Mouse (Mus musculus): ENCODE measurements at regions not wholly inside any gene's neighbourhood (a gene's known extent, or its start where the extent isn't known, plus 50 kb on each side); places are given as distances from the start of the nearest gene placed in this dataset.

- TF ChIP-seq MAX (IDR thresholded peaks at IDR 0.05; ENCODE audit: low read depth): no peak
- TF ChIP-seq POLR2AphosphoS2 (IDR thresholded peaks at IDR 0.05; ENCODE audit: insufficient read length, low read depth): no peak
These were observed 334.2 kb downstream of the Adgrl2 start for GRCm38 (mm10) chr3:148656187-148656586.
